Mouse (Mus musculus): ENCODE measurements at regions not wholly inside any gene's neighbourhood (a gene's known extent, or its start where the extent isn't known, plus 50 kb on each side); places are given as distances from the start of the nearest gene placed in this dataset.

GRCm38 (mm10) chr4:102657244-102657643 lies 83.9 kb upstream of the Sgip1 start:
- DNase-seq (ENCODE audit: low spot score) = no peak

DNA sequence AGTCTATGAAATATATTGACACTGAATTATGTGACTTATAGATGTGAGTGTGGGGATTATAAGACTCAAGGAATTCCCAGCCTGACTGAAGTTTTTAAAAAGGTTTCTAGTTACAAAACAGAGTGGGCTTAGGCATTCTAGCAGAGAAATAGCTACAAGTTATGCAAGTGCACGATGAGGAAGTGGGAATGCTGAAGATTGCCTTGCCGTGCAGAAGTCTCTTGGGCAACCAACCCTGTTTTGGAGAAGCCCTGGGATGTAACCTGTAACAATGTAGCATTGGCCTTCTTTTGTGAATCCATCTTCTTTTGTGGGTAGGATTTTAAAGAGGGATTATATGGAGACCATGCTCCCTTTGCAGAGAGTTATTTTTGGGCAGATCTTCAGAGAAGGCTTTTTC lies 82.5 kb upstream of the Sgip1 start:
- DNase-seq (ENCODE audit: low spot score) = no peak

DNA sequence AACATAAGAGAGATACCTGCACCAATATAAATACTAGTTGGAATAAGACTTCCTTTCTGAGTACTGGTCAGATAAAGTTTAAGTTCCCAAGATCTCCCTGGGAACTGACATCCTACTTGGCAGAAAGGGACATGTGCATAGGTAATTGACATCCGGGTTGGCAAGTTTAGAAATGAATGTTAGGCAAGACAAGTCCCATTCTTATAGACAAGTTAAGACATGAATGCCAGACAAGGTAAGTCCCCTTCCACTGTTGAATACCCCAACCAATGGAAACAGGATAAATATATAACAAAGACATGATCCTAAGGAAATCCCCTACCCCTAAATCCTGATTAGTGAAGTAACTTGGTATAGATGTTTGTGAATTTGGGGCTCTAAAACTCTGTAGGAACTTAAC lies 77.5 kb upstream of the Sgip1 start:
- no peak for DNase-seq (ENCODE audit: low spot score)

DNA sequence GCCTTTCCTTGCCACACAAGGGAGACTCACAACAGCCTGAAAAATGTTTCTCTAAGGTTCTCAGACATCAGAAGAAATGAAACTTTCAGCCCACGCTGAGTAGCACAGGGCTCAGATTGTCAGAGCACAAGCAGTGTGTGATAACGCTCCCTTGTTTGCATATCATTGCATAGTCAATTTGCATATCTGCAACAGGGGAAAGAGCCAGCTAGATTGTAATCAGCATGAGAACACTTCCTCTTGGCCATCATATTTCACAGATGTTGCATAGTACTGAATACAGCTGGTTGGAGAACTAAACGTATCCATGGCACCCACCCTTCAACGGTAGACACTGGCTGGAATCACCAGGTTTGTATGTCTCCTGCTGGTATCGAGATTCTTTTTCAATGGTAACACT lies 58.9 kb upstream of the Sgip1 start:
- peak; percentile 6 for DNase-seq (ENCODE audit: low spot score)

DNA sequence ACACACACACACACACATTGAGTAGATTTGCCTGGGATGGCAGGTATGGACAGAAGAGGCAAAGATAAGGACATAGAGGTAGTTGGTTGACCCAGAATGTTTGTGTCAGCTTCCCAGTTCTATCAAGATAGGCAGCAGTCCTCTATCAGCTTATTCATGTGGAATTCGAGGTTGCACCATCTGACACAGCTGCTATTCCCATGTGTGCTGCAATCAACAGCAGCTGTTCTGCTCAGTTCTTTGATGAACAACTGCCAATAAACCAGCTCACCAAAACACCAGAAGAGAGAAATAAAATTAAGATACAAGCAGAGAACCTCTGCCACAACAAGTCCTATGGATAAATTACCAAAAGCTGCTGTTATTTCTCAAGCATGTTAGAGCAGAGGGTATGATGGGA lies 56.1 kb upstream of the Sgip1 start:
- DNase-seq (ENCODE audit: low spot score) = no peak

DNA sequence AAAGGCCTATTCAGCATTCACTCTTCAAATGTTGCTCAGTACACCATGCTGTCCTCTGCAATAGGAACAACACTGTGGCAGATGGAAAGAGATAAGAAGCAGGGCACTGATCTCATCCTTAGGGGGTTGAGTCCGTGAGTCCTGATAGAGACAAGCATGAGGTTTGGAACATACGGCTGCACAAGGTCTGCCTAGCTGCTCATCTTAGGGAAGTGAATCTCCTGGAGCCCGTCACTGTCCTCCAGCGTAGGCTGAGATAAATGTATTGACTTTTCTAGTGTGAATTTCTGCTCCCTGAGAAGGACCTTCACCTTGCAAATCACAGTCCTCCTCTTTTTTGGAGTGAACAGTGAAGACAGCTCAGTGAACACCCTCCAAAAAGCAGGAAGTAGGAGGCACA lies 52.7 kb upstream of the Sgip1 start:
- DNase-seq (ENCODE audit: low spot score) = no peak
